Mouse (Mus musculus) left cerebral cortex, adult 9 months (tissue): Measurements from ENCODE around the gene Eef1b2.
"Not testable (repeated sequence)": the region's sequence is repeated elsewhere in the genome, so short reads cannot be mapped to it uniquely, and the experiment has no call there.

ENCODE experiments used
- DNase-seq, 2 experiments: peaks; one replicate each; pipeline ENCODE4 v3.0.0; 2022; ENCODE audit warnings: low spot score in 2 of 2

Gene Eef1b2

GRCm38 (mm10) chr1:63176604-63177421 lies at the start of gene Eef1b2, which contains the start of gene Ndufs1:
Gene Eef1b2 (plus strand): TSS chr1:63176825.
Gene Ndufs1 (minus strand): TSS chr1:63176833.
- DNase-seq = peak; percentile 94 to 98

GRCm38 (mm10) chr1:63129273-63129672 lies 47.4 kb upstream of the Eef1b2 start:
- no peak for DNase-seq

GRCm38 (mm10) chr1:63129857-63130690 lies 46.6 kb upstream of the Eef1b2 start:
- no peak for DNase-seq

- DNase-seq = no peak
These were observed 45.7 kb upstream of the Eef1b2 start for GRCm38 (mm10) chr1:63130883-63131282.

GRCm38 (mm10) chr1:63131766-63132165 lies 44.9 kb upstream of the Eef1b2 start:
- no peak for DNase-seq

GRCm38 (mm10) chr1:63134530-63134929 lies 42.1 kb upstream of the Eef1b2 start:
- DNase-seq = no peak

- no peak for DNase-seq
These were observed 38.7 kb upstream of the Eef1b2 start for GRCm38 (mm10) chr1:63137971-63138370.

- not testable (repeated sequence) for DNase-seq
These were observed 38.0 kb upstream of the Eef1b2 start for GRCm38 (mm10) chr1:63138586-63138985.

GRCm38 (mm10) chr1:63140231-63140630 lies 36.4 kb upstream of the Eef1b2 start:
- no peak for DNase-seq

- DNase-seq = no peak
These were observed 8.0 kb upstream of the Eef1b2 start for GRCm38 (mm10) chr1:63168638-63169037.

GRCm38 (mm10) chr1:63175853-63176252 lies 772 bp upstream of the Eef1b2 start:
- no peak for DNase-seq

- no peak for DNase-seq
These were observed 394 bp upstream of the Eef1b2 start for GRCm38 (mm10) chr1:63176259-63176603.

- DNase-seq = no peak
These were observed 1.7 kb downstream of the Eef1b2 start for GRCm38 (mm10) chr1:63178308-63178707.

GRCm38 (mm10) chr1:63180122-63180521 lies 3.5 kb downstream of the Eef1b2 start:
- DNase-seq = no peak

- DNase-seq = not testable (repeated sequence)
These were observed 4.0 kb downstream of the Eef1b2 start for GRCm38 (mm10) chr1:63180575-63180974.

GRCm38 (mm10) chr1:63181019-63181418 lies 4.4 kb downstream of the Eef1b2 start:
- DNase-seq = peak; percentile 75 to 96

- DNase-seq = no peak
These were observed 4.9 kb downstream of the Eef1b2 start for GRCm38 (mm10) chr1:63181480-63181879.

GRCm38 (mm10) chr1:63182212-63182611 lies 5.6 kb downstream of the Eef1b2 start:
- DNase-seq = no peak

GRCm38 (mm10) chr1:63182636-63183270 lies 6.1 kb downstream of the Eef1b2 start:
- peak in 1 of 2 experiments; percentile 84 for DNase-seq

GRCm38 (mm10) chr1:63185430-63185829 lies 8.8 kb downstream of the Eef1b2 start:
- DNase-seq = not testable (repeated sequence)

GRCm38 (mm10) chr1:63188536-63188935 lies 11.9 kb downstream of the Eef1b2 start:
- no peak for DNase-seq

GRCm38 (mm10) chr1:63190851-63191250 lies 14.2 kb downstream of the Eef1b2 start:
- DNase-seq = no peak
